Mouse (Mus musculus) CH12.LX (cell line): Measurements from ENCODE around the gene Ankrd36. TPM values are rescaled to one million over a fixed set of nuclear protein-coding genes. Genes with fewer than 3 reads are reported as not detected.

Experiments
- DNase-seq: peaks from one replicate; pipeline ENCODE4 v3.0.0-alpha.2; 2013; ENCODE audit errors: extremely low read depth
- H3K27ac ChIP-seq: 2 replicates; pipeline ENCODE4 v1.5.1; 2012; ENCODE audit warnings: low read depth, mild to moderate bottlenecking, control low read depth, moderate library complexity; ENCODE audit not compliant: insufficient read depth
- H3K27me3 ChIP-seq: replicated peaks from 2 replicates; pipeline ENCODE3; 2012; ENCODE audit warnings: inconsistent platforms
- H3K36me3 ChIP-seq, 2 experiments: replicated peaks in 1 of 2; 2 replicates each; pipeline versions ENCODE3 to v1.6.1; 2012; ENCODE audit warnings: inconsistent platforms in 1 of 2, low read length in 1 of 2, mild to moderate bottlenecking in 1 of 2, mixed read lengths in 1 of 2, moderate library complexity in 1 of 2; ENCODE audit not compliant: control insufficient read depth in 1 of 2, insufficient read depth in 1 of 2
- H3K4me1 ChIP-seq, 2 experiments: 2 replicates each; pipeline ENCODE4 v1.6.1; 2012; ENCODE audit warnings: inconsistent platforms in 1 of 2, moderate library complexity in 1 of 2; ENCODE audit not compliant: insufficient read depth in 2 of 2, control insufficient read depth in 1 of 2
- H3K4me2 ChIP-seq: 2 replicates; pipeline ENCODE4 v1.6.1; 2012; ENCODE audit warnings: low read depth, mild to moderate bottlenecking, control low read depth; ENCODE audit not compliant: poor library complexity, insufficient read depth, severe bottlenecking
- H3K4me3 ChIP-seq, 3 experiments: fragments of 150-350 bp in 1 of 3; sonication (generic) in 1 of 3; replicated peaks in 1 of 3; 2 replicates each; pipeline versions ENCODE3 to v1.5.1; 2011 to 2012; ENCODE audit warnings: low read depth in 2 of 3, low read length in 2 of 3, mild to moderate bottlenecking in 2 of 3, moderate library complexity in 2 of 3, control low read depth in 1 of 3, improper control_type of control experiment in 1 of 3, inconsistent platforms in 1 of 3, mixed read lengths in 1 of 3; ENCODE audit not compliant: poor library complexity in 1 of 3
- H3K79me2 ChIP-seq: replicated peaks from 2 replicates; pipeline ENCODE4 v1.6.1; 2012; ENCODE audit warnings: mild to moderate bottlenecking, moderate library complexity; ENCODE audit not compliant: control insufficient read depth, poor library complexity, insufficient read depth, severe bottlenecking; ENCODE audit errors: extremely low read depth
- H3K9ac ChIP-seq: 2 replicates; pipeline ENCODE4 v1.6.1; 2012; ENCODE audit warnings: low read depth, mild to moderate bottlenecking, control low read depth, moderate library complexity; ENCODE audit not compliant: insufficient read depth
- H3K9me3 ChIP-seq: replicated peaks from 2 replicates; pipeline ENCODE3; 2012; ENCODE audit warnings: low read length, inconsistent platforms, mixed read lengths
- BHLHE40 ChIP-seq: IDR thresholded peaks from 2 replicates; pipeline ENCODE4 v1.6.1; 2011; ENCODE audit warnings: mild to moderate bottlenecking, low read depth, low read length, improper control_type of control experiment
- CHD1 ChIP-seq: IDR thresholded peaks from 2 replicates; pipeline ENCODE4 v1.6.1; 2012; ENCODE audit warnings: low read depth, low read length, improper control_type of control experiment, inconsistent platforms
- CTCF ChIP-seq, 2 experiments: IDR thresholded peaks in 1 of 2; conservative IDR thresholded peaks in 1 of 2; 2 replicates each; pipeline ENCODE4 v1.5.1; 2011 to 2012; ENCODE audit warnings: low read depth in 2 of 2, low read length in 2 of 2, improper control_type of control experiment in 1 of 2, inconsistent platforms in 1 of 2, mild to moderate bottlenecking in 1 of 2, moderate library complexity in 1 of 2
- E2F4 ChIP-seq: IDR thresholded peaks from 2 replicates; pipeline ENCODE4 v1.6.1; 2011; ENCODE audit warnings: low read depth, low read length, improper control_type of control experiment; ENCODE audit not compliant: insufficient replicate concordance
- ETS1 ChIP-seq: conservative IDR thresholded peaks from 2 replicates; pipeline ENCODE4 v1.6.1; 2012; ENCODE audit warnings: low read depth, mild to moderate bottlenecking, inconsistent platforms, low read length, improper control_type of control experiment, moderate library complexity
- HCFC1 ChIP-seq: IDR thresholded peaks from 2 replicates; pipeline ENCODE4 v1.6.1; 2012; ENCODE audit warnings: low read depth, mild to moderate bottlenecking, inconsistent platforms, low read length, improper control_type of control experiment
- MAFK ChIP-seq: IDR thresholded peaks from 2 replicates; pipeline ENCODE4 v1.6.1; 2011; ENCODE audit warnings: low read length, improper control_type of control experiment; ENCODE audit not compliant: insufficient replicate concordance
- MAX ChIP-seq: IDR thresholded peaks from 2 replicates; pipeline ENCODE4 v1.6.1; 2011; ENCODE audit warnings: low read length, improper control_type of control experiment
- NRF1 ChIP-seq: IDR thresholded peaks from 2 replicates; pipeline ENCODE4 v1.6.1; 2014; ENCODE audit warnings: low read depth, mild to moderate bottlenecking, inconsistent platforms, low read length, improper control_type of control experiment, moderate library complexity
- PAX5 ChIP-seq: IDR thresholded peaks from 2 replicates; pipeline ENCODE4 v1.6.1; 2012; ENCODE audit warnings: low read length, inconsistent platforms, mixed read lengths
- POLR2A ChIP-seq: IDR thresholded peaks from 2 replicates; pipeline ENCODE4 v1.6.1; 2011; ENCODE audit warnings: low read depth, mild to moderate bottlenecking, improper control_type of control experiment, low read length
- POLR2AphosphoS2 ChIP-seq: IDR thresholded peaks from 2 replicates; pipeline ENCODE4 v1.6.1; 2011; ENCODE audit warnings: low read depth, low read length, improper control_type of control experiment
- SIN3A ChIP-seq: IDR thresholded peaks from 2 replicates; pipeline ENCODE4 v1.6.1; 2012; ENCODE audit warnings: low read length, improper control_type of control experiment, inconsistent platforms
- SMC3 ChIP-seq: IDR thresholded peaks from 2 replicates; pipeline ENCODE4 v1.6.1; 2011; ENCODE audit warnings: low read depth, low read length, improper control_type of control experiment
- TBP ChIP-seq: conservative IDR thresholded peaks from 2 replicates; pipeline ENCODE4 v1.6.1; 2011; ENCODE audit warnings: low read depth, low read length, improper control_type of control experiment
- USF2 ChIP-seq: conservative IDR thresholded peaks from 2 replicates; pipeline ENCODE4 v1.6.1; 2011; ENCODE audit warnings: low read depth, low read length, improper control_type of control experiment
- dilution Hi-C: fragments of 300-500 bp; cut with MboI; formaldehyde crosslinking; loops from 2 replicates; pipeline ENCODE4 v1.14.3; 2020; ENCODE audit warnings: low sequenced_read_pairs; ENCODE audit not compliant: extremely low pct_unique_long_range_greater_than_20kb, extremely low pct_ligation_motif_present
- in situ Hi-C: fragments of 300-500 bp; cut with MboI; formaldehyde crosslinking; loops from 3 replicates; pipeline ENCODE4 v1.14.3; 2019; ENCODE audit warnings: low sequenced_read_pairs, low pct_ligation_motif_present, low pct_unique_long_range_greater_than_20kb, mixed read lengths
- polyA plus RNA-seq: library from polyadenylated mRNA; unstranded; fragments of >175 nt; gene quantifications from 2 replicates; pipeline ENCODE4 v1.2.1, GENCODE M21; 2012; ENCODE audit warnings: low read depth; ENCODE audit not compliant: insufficient read length
- total RNA-seq, 2 experiments: library from RNA; depleted of rRNA; stranded (reverse); fragments of 300-350 nt in 1 of 2; fragments of >200 nt in 1 of 2; gene quantifications; 2 replicates each; pipeline ENCODE4 v1.2.3; 2012 to 2014

Ankrd36 gene
- total and polyA plus RNA-seq, 3 experiments, result not detected

- H3K4me3 ChIP-seq, result no peak overlapping the region
- H3K4me2 ChIP-seq, result no peak overlapping the region
- no peaks in the 10 kb centered on the region for H3K27me3 ChIP-seq
- no peak for DNase-seq
- peaks cover 1% of the 10 kb centered on the region; the same call in 1 of the 2 replicates for H3K79me2 ChIP-seq
- H3K9ac ChIP-seq, result no peak overlapping the region
- H3K4me1 ChIP-seq, result peaks cover 0 to 21% of the 10 kb centered on the region in 2 experiments; a peak in 3 of 4 replicates
- no peaks in the 10 kb centered on the region for H3K9me3 ChIP-seq
- in situ Hi-C loops (no loop called here), dilution Hi-C loops (no loop called here)
- no peak for TF ChIP-seq NRF1
- no peak for TF ChIP-seq TBP
- TF ChIP-seq CHD1, result no peak
- 0 out of 2 replicates have a peak, but pooled peaks have one; percentile 8 for TF ChIP-seq MAFK
- peaks cover 73 to 96% of the 10 kb centered on the region in 2 experiments for H3K36me3 ChIP-seq
- H3K27ac ChIP-seq, result peak overlapping the region; percentile 13
These were observed 38.8 kb upstream of the Ankrd36 start for GRCm38 (mm10) chr11:5530717-5531116.

- DNase-seq, result no peak
- no peak overlapping the region for H3K9ac ChIP-seq
- peaks cover 61 to 89% of the 10 kb centered on the region in 2 experiments for H3K36me3 ChIP-seq
- in situ Hi-C loops (no loop called here), dilution Hi-C loops (no loop called here)
- peaks cover 8% of the 10 kb centered on the region for H3K79me2 ChIP-seq
- no peak overlapping the region for H3K4me3 ChIP-seq
- no peak overlapping the region; the same call in 1 of the 2 replicates for H3K4me2 ChIP-seq
- no peaks in the 10 kb centered on the region for H3K27me3 ChIP-seq
- no peaks in the 10 kb centered on the region for H3K9me3 ChIP-seq
- no peak for TF ChIP-seq HCFC1
- no peak for TF ChIP-seq ETS1
- no peak for TF ChIP-seq POLR2AphosphoS2
- TF ChIP-seq E2F4, result no peak
- TF ChIP-seq POLR2A, result no peak
- TF ChIP-seq SIN3A, result no peak
- TF ChIP-seq SMC3, result no peak
- no peak for TF ChIP-seq BHLHE40
- TF ChIP-seq USF2, result no peak
- no peak for TF ChIP-seq MAX
- TF ChIP-seq TBP, result no peak
- no peak for TF ChIP-seq PAX5
- TF ChIP-seq NRF1, result no peak
- TF ChIP-seq CTCF (conservative IDR thresholded peaks at IDR 0.05 in 1 of 2, IDR thresholded peaks at IDR 0.05 in 1 of 2; ENCODE audit: low read depth in 2 of 2, low read length in 2 of 2), result no peak
- H3K4me1 ChIP-seq, result peaks cover 0 to 2% of the 10 kb centered on the region in 2 experiments; a peak in 1 of 4 replicates
- no peak overlapping the region for H3K27ac ChIP-seq
These were observed 36.4 kb upstream of the Ankrd36 start for GRCm38 (mm10) chr11:5533108-5533507.
